Mouse (Mus musculus) intestine, embryonic 15.5 days (tissue): ENCODE results near the gene Nt5c2. TPM values are rescaled to one million over a fixed set of nuclear protein-coding genes. Genes with fewer than 3 reads are reported as not detected.

ENCODE experiments used
- ATAC-seq: fragments of 200-750 bp; cut with Nextera tagmentation; 2 replicates; pipeline ENCODE4 v1.8.0; 2017; ENCODE audit warnings: moderate TSS enrichment, moderate library complexity
- H3K27ac ChIP-seq: fragments of 300-500 bp; sonication (generic); 2 replicates; pipeline ENCODE4 v1.5.1; 2015; ENCODE audit warnings: mild to moderate bottlenecking, inconsistent platforms
- H3K27me3 ChIP-seq: fragments of 300-500 bp; sonication (generic); replicated peaks from 2 replicates; pipeline ENCODE4 v1.6.1; 2015; ENCODE audit warnings: inconsistent platforms
- H3K36me3 ChIP-seq: fragments of 300-500 bp; sonication (generic); 2 replicates; pipeline ENCODE4 v1.6.1; 2015; ENCODE audit warnings: inconsistent platforms
- H3K4me1 ChIP-seq: fragments of 300-500 bp; sonication (generic); replicated peaks from 2 replicates; pipeline ENCODE4 v1.6.1; 2015; ENCODE audit warnings: inconsistent platforms
- H3K4me2 ChIP-seq: fragments of 300-500 bp; sonication (generic); replicated peaks from 2 replicates; pipeline ENCODE4 v1.6.1; 2015; ENCODE audit warnings: mild to moderate bottlenecking, inconsistent platforms
- H3K4me3 ChIP-seq: fragments of 300-500 bp; sonication (generic); replicated peaks from 2 replicates; pipeline ENCODE4 v1.5.1; 2015; ENCODE audit warnings: inconsistent platforms
- H3K9ac ChIP-seq: fragments of 300-500 bp; sonication (generic); 2 replicates; pipeline ENCODE4 v1.6.1; 2015; ENCODE audit warnings: inconsistent platforms
- H3K9me3 ChIP-seq: fragments of 300-500 bp; sonication (generic); 2 replicates; pipeline ENCODE4 v1.6.1; 2016; ENCODE audit warnings: inconsistent platforms
- WGBS: fragments of 180-500 bp; shearing (Covaris S2); methylation state at CpG from one replicate; pipeline ENCODE4 v1.1.7; 2015; 5-methylcytosine and 5-hydroxymethylcytosine counted together
- polyA plus RNA-seq: library from polyadenylated mRNA; unstranded; fragments of >200 nt; fragmentation: Nextera tagmentation; extraction: Ambion mirVana; gene quantifications from 2 replicates; pipeline ENCODE4 v1.2.1, GENCODE M21; 2015

Nt5c2 gene
- polyA plus RNA-seq, 1 experiment from 2014 or later, result 49.1 TPM

GRCm38 (mm10) chr19:47036596-47036995 lies 21.6 kb upstream of the Nt5c2 start:
- H3K9me3 ChIP-seq, result no peaks in the 10 kb centered on the region
- no peaks in the 10 kb centered on the region for H3K27me3 ChIP-seq
- H3K4me2 ChIP-seq, result no peak overlapping the region
- 0 out of 2 replicates have a peak, but pooled peaks cover 11% of the 10 kb centered on the region for H3K36me3 ChIP-seq
- no peaks in the 10 kb centered on the region for H3K4me1 ChIP-seq
- no peak overlapping the region for H3K4me3 ChIP-seq
- no peak for ATAC-seq
- H3K27ac ChIP-seq, result no peak overlapping the region
- H3K9ac ChIP-seq, result no peak overlapping the region
- whole genome bisulfite sequencing, result 88% methylated on average over 3 of the region's 3 CpGs

- Histone ChIP-seq H3K4me2 (no peak overlapping the region), H3K27ac (no peak overlapping the region), H3K9ac (no peak overlapping the region), H3K4me1 (no peaks in the 10 kb centered on the region), H3K4me3 (no peak overlapping the region), H3K27me3 (no peaks in the 10 kb centered on the region), H3K9me3 (no peaks in the 10 kb centered on the region), H3K36me3 (0 out of 2 replicates have a peak, but pooled peaks cover 11% of the 10 kb centered on the region)
- ATAC-seq, result no peak
- WGBS, result 82% methylated on average over 4 of the region's 4 CpGs
These were observed 20.0 kb upstream of the Nt5c2 start for GRCm38 (mm10) chr19:47034916-47035315.

GRCm38 (mm10) chr19:47031770-47032169 lies 16.8 kb upstream of the Nt5c2 start:
- 0 out of 2 replicates have a peak, but pooled peaks cover 4% of the 10 kb centered on the region for H3K36me3 ChIP-seq
- no peak overlapping the region for H3K4me3 ChIP-seq
- no peak overlapping the region for H3K4me2 ChIP-seq
- no peak overlapping the region for H3K27ac ChIP-seq
- 89% methylated on average over 6 of the region's 6 CpGs for WGBS
- no peaks in the 10 kb centered on the region for H3K27me3 ChIP-seq
- H3K9me3 ChIP-seq, result no peaks in the 10 kb centered on the region
- no peak for ATAC-seq
- H3K9ac ChIP-seq, result no peak overlapping the region
- no peaks in the 10 kb centered on the region for H3K4me1 ChIP-seq

- ATAC-seq, result no peak
- Histone ChIP-seq H3K4me1 (no peaks in the 10 kb centered on the region), H3K27ac (no peak overlapping the region), H3K36me3 (0 out of 2 replicates have a peak, but pooled peaks cover under 1% of the 10 kb centered on the region), H3K9me3 (no peaks in the 10 kb centered on the region), H3K4me2 (no peak overlapping the region), H3K4me3 (no peak overlapping the region), H3K9ac (no peak overlapping the region), H3K27me3 (no peaks in the 10 kb centered on the region)
- 76% methylated on average over 9 of the region's 9 CpGs for whole genome bisulfite sequencing
These were observed 14.8 kb upstream of the Nt5c2 start for GRCm38 (mm10) chr19:47029796-47030195.

- 86% methylated on average over 4 of the region's 4 CpGs for WGBS
- Histone ChIP-seq H3K27ac (no peak overlapping the region), H3K4me3 (no peak overlapping the region), H3K27me3 (no peaks in the 10 kb centered on the region), H3K36me3 (no peaks in the 10 kb centered on the region), H3K9ac (no peak overlapping the region), H3K4me2 (no peak overlapping the region), H3K9me3 (no peaks in the 10 kb centered on the region), H3K4me1 (no peaks in the 10 kb centered on the region)
- ATAC-seq, result no peak
These were observed 11.6 kb upstream of the Nt5c2 start for GRCm38 (mm10) chr19:47026513-47026912.

- H3K4me2 ChIP-seq, result no peak overlapping the region
- ATAC-seq, result no peak
These were observed 10.0 kb upstream of the Nt5c2 start for GRCm38 (mm10) chr19:47024954-47025353.

GRCm38 (mm10) chr19:47023546-47023945 lies 8.6 kb upstream of the Nt5c2 start:
- WGBS, result 82% methylated on average over 13 of the region's 13 CpGs
- H3K27me3 ChIP-seq, result no peaks in the 10 kb centered on the region
- no peaks in the 10 kb centered on the region for H3K4me1 ChIP-seq
- H3K36me3 ChIP-seq, result no peaks in the 10 kb centered on the region
- no peak overlapping the region for H3K4me2 ChIP-seq
- no peak overlapping the region for H3K9ac ChIP-seq
- H3K9me3 ChIP-seq, result no peaks in the 10 kb centered on the region
- H3K27ac ChIP-seq, result no peak overlapping the region
- no peak overlapping the region for H3K4me3 ChIP-seq
- no peak for ATAC-seq

More at GRCm38 (mm10) chr19:47024954-47025353, 10.0 kb upstream of the Nt5c2 start:
- no peaks in the 10 kb centered on the region for H3K27me3 ChIP-seq
- H3K36me3 ChIP-seq, result no peaks in the 10 kb centered on the region
- no peaks in the 10 kb centered on the region for H3K9me3 ChIP-seq
- H3K27ac ChIP-seq, result no peak overlapping the region
- 65% methylated on average over 10 of the region's 10 CpGs for WGBS
- H3K9ac ChIP-seq, result no peak overlapping the region
- no peak overlapping the region for H3K4me3 ChIP-seq
- no peaks in the 10 kb centered on the region for H3K4me1 ChIP-seq

- WGBS, result 83% methylated on average over 4 of the region's 4 CpGs
These were observed 7.8 kb upstream of the Nt5c2 start for GRCm38 (mm10) chr19:47022709-47023108.

GRCm38 (mm10) chr19:47019326-47019725 lies 4.4 kb upstream of the Nt5c2 start:
- Histone ChIP-seq H3K36me3 (no peaks in the 10 kb centered on the region), H3K27me3 (peaks cover 31% of the 10 kb centered on the region), H3K4me1 (peaks cover 14% of the 10 kb centered on the region), H3K9me3 (no peaks in the 10 kb centered on the region), H3K27ac (no peak overlapping the region), H3K9ac (no peak overlapping the region), H3K4me3 (no peak overlapping the region), H3K4me2 (no peak overlapping the region)
- WGBS, result 28% methylated on average over 6 of the region's 6 CpGs
- no peak for ATAC-seq

More at GRCm38 (mm10) chr19:47022709-47023108, 7.8 kb upstream of the Nt5c2 start:
- no peak overlapping the region for H3K4me3 ChIP-seq
- no peak overlapping the region for H3K4me2 ChIP-seq
- no peaks in the 10 kb centered on the region for H3K9me3 ChIP-seq
- no peak for ATAC-seq
- H3K9ac ChIP-seq, result no peak overlapping the region
- H3K27ac ChIP-seq, result no peak overlapping the region
- peaks cover 6% of the 10 kb centered on the region for H3K27me3 ChIP-seq
- no peaks in the 10 kb centered on the region for H3K4me1 ChIP-seq
- H3K36me3 ChIP-seq, result no peaks in the 10 kb centered on the region

- ATAC-seq, result no peak
- Histone ChIP-seq H3K9ac (no peak overlapping the region), H3K4me1 (peaks cover 16% of the 10 kb centered on the region), H3K27ac (no peak overlapping the region), H3K9me3 (no peaks in the 10 kb centered on the region), H3K4me3 (no peak overlapping the region), H3K27me3 (peaks cover 41% of the 10 kb centered on the region), H3K4me2 (no peak overlapping the region), H3K36me3 (no peaks in the 10 kb centered on the region)
- WGBS, result 48% methylated on average over 2 of the region's 2 CpGs
These were observed 3.4 kb upstream of the Nt5c2 start for GRCm38 (mm10) chr19:47018330-47018729.

GRCm38 (mm10) chr19:47017831-47018230 lies 2.9 kb upstream of the Nt5c2 start:
- peaks cover 16% of the 10 kb centered on the region for H3K4me1 ChIP-seq
- 4% methylated on average over 3 of the region's 3 CpGs for WGBS
- no peaks in the 10 kb centered on the region for H3K9me3 ChIP-seq
- H3K9ac ChIP-seq, result no peak overlapping the region
- peaks cover 46% of the 10 kb centered on the region for H3K27me3 ChIP-seq
- no peak overlapping the region for H3K27ac ChIP-seq
- ATAC-seq, result no peak
- H3K4me3 ChIP-seq, result no peak overlapping the region
- no peaks in the 10 kb centered on the region for H3K36me3 ChIP-seq
- no peak overlapping the region for H3K4me2 ChIP-seq

GRCm38 (mm10) chr19:47016487-47016886 lies 1.5 kb upstream of the Nt5c2 start:
- H3K27ac ChIP-seq, result no peak overlapping the region
- peak overlapping the region; percentile 37; the same call in 1 of the 2 replicates for H3K4me3 ChIP-seq
- no peak overlapping the region for H3K9ac ChIP-seq
- ATAC-seq, result no peak
- 0% methylated on average over 15 of the region's 15 CpGs for WGBS
- H3K4me2 ChIP-seq, result no peak overlapping the region
- H3K4me1 ChIP-seq, result peaks cover 16% of the 10 kb centered on the region
- H3K36me3 ChIP-seq, result no peaks in the 10 kb centered on the region
- peaks cover 57% of the 10 kb centered on the region for H3K27me3 ChIP-seq
- no peaks in the 10 kb centered on the region for H3K9me3 ChIP-seq

- H3K36me3 ChIP-seq, result no peaks in the 10 kb centered on the region
- no peak overlapping the region for H3K4me2 ChIP-seq
- H3K27ac ChIP-seq, result no peak overlapping the region
- no peak for ATAC-seq
- H3K9ac ChIP-seq, result no peak overlapping the region
- 4% methylated on average over 9 of the region's 9 CpGs for WGBS
- peak overlapping the region; percentile 37 for H3K4me3 ChIP-seq
- no peaks in the 10 kb centered on the region for H3K9me3 ChIP-seq
- peaks cover 57% of the 10 kb centered on the region for H3K27me3 ChIP-seq
- H3K4me1 ChIP-seq, result peaks cover 16% of the 10 kb centered on the region
These were observed 1.0 kb upstream of the Nt5c2 start for GRCm38 (mm10) chr19:47015965-47016364.
